Mouse (Mus musculus): ENCODE results near the gene Lpin1. TPM values are rescaled to one million over a fixed set of nuclear protein-coding genes. Genes with fewer than 3 reads are reported as not detected.

Lpin1 gene
- total RNA-seq (2015) (6.0 and 11.7 TPM in 2 replicates), total RNA-seq (2017) (6.3 and 6.6 TPM in 2 replicates)

DNA sequence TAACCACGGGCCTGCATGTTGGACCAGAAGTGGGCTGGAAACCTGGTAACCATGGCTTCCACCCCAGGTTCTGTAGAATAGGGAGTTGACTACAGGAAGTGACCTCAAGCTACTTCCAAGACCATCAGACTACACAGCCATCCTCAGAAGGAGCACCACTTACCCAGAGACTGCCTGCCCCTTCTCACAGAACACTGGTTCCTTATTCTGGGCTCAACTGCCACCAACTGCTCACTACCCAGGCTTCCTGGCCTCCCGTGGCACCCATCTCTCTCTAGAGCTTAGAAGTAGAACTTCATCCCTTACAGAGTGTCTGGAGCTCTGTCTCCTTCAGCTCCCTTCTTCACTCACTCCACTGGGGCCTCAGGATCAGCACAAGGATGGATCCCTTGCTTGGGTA is at the start of gene Lpin1:
Gene Lpin1 (minus strand): TSS at position 31 of the 400 bp plus-strand sequence.
- no peak for ATAC-seq (ENCODE audit: poor library complexity, severe bottlenecking)

DNA sequence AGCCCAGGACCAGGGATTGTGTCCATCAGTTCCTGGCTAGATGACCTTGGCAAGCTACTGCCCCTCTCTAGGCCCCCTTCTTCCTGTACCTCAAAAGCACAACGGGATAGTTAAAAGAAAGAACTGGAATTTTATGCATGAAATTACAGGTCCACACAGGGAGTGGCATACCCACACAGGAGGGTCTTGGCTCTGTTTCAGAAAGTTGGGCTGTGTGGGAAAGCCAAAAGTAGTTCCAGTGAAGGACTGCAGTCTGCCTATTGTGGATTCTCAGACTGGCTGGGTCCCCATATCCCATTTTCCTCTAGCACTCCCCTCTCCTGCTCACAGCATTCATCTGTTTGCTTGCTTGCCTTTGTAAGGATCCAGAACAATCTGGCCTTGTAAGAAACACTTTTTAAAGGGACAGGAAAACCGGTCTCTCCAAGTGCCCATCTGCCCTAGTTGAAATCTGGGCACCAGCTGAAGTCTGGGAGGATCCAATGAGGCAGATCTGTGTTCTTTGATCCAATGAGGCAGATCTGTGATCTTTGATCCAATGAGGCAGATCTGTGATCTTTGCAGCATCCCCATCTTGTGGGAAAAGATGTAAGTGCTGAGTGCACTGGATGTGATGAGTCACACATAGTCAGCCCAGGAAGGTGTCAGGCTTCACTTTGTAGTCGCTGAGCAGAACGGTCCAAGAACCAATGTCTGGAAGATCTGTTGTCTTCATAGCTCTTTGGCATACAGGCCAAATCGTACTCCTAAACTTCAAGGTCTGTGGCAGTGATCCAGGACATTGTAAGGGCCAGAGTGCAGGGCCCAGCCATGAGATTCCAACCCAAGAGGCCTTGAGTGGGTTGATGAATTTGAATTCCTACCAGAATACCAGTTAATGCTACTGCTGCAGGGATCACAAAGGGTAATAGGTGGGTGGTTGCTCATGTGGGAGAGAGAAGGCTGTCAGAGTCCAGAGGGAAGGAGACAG is 46.4 kb upstream of the Lpin1 start:
- no peak for ATAC-seq (ENCODE audit: poor library complexity, severe bottlenecking)

DNA sequence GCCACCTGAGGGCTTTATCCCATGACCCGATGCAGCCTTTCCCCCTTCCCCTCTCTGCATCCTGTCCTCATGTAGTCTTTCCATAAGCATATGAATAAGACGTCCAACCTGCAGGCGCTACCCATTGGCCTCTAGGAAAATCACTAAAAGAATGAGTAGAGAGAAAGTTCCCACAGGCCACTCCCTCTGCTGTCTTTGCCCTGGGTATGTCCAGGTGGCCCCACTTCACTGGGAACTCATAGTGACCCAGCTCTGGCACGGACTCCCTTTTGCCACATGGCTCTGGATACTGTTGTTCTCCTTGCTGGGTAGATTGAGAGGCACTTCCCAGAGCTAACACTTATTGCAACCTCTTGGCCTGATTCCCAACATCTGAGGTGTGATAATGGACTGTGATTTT is 44.8 kb upstream of the Lpin1 start:
- no peak for ATAC-seq (ENCODE audit: poor library complexity, severe bottlenecking)

DNA sequence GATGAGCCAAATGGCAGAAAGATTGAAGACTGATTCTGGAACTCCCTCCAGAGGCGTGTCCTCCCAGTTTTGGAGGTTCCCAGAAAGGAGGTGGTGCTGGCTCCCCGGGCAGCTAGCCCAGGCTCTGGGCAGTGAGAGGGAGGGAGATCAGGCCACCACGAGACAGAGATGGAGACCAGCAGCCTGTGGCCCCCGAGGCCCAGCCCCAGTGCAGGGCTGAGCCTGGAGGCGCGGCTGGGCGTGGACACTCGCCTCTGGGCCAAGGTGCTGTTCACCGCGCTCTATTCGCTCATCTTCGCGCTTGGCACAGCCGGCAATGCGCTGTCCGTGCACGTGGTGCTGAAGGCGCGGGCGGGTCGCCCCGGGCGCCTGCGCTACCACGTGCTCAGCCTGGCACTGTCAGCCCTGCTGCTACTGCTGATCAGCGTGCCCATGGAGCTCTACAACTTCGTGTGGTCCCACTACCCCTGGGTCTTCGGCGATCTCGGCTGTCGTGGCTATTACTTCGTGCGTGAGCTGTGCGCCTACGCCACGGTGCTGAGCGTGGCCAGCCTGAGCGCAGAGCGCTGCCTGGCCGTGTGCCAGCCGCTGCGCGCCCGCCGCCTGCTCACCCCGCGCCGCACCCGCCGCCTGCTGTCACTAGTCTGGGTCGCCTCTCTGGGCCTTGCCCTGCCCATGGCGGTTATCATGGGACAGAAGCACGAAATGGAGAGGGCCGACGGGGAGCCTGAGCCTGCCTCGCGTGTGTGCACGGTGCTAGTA is 42.7 kb upstream of the Lpin1 start, which contains the start of gene Ntsr2:
Gene Ntsr2 (plus strand): TSS at position 51 of the 762 bp plus-strand sequence.
- ATAC-seq (ENCODE audit: poor library complexity, severe bottlenecking), result no peak

DNA sequence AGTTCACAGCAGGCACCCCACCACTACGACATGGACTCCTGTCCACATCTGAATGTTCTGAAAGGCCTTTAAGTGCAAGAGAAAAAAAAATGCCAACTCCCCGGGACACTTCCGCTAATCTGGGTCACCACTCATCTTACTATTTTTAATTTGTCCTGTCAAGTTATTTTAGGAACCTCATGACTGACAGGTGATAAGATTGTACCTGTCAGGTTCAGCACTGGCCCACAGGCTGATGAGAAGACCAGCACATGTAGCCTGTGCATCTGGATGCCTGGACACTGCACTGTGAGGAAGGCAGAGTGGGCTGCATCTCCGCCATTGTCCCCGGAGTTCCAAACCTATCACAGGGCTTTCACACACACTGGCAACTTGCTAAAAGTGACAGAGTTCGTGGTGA is 39.1 kb upstream of the Lpin1 start:
- ATAC-seq (ENCODE audit: poor library complexity, severe bottlenecking), result no peak

DNA sequence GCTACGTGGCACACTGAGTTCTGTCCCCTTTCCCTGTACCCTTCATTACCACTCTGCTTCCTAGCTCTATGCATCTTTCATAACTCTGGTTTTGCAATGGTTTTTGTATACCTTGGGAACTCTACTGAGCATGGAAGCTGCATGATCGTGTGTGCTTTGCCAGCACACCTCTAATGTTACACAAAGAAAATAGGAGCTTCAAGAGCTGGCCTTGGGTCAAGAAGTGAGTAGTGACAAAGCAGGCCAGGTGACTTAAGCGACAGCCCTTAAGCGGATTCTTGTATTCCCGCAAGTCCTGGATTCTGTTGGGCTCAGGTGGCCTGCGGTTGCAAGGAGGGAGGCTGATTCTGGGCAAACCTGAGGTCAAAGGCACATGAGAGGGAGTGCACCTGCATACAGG is 37.5 kb upstream of the Lpin1 start:
- ATAC-seq (ENCODE audit: poor library complexity, severe bottlenecking), result no peak

DNA sequence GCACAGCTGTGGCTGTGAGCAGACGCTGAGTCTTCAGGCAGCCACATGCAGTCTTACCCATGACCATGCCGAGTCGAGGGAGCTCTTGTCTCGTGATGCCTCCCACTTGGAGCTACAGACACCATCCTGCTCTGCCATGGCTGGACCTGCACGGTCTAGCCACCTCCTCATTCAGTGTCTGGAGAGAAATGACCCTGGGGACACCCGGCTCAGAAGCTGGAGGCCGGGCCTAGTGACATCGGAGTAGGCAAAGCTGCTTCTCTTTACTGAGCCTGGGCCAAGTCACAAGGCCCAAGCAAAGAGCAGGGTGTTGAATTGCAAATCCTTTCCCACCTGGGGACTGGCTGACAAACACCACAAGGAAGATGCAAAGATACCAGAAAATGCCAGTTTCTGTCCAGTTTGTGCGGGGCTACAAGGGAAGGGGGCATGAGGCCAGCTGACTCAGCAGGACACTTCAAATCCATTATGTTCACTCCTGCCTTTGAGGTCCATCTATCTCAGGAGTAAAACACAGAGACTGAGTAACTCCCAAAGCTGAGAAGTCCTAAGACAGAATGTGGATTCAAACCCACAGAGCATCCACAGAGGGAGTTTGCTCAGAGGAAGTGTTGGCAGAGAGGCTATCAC is 36.1 kb upstream of the Lpin1 start:
- ATAC-seq (ENCODE audit: poor library complexity, severe bottlenecking), result no peak

DNA sequence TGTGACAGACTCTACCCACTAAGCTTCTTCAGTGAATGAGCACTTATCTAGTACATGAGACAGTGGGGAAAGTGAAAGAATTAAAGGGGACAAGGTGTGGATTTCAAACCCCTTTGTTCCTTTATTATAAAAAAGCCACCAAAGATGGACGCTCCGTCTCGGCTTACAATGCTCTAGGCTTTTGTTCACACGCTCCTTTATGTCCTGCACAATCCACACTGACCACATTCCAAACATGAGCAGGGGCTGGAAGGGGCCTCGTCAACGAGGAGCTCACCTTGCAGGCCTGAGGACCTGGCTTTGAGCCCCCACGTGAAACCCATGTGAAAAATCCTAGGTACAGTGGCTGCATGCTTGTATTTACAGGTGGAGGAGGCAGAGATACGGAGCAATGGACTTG is 33.9 kb upstream of the Lpin1 start:
- ATAC-seq (ENCODE audit: poor library complexity, severe bottlenecking), result no peak

DNA sequence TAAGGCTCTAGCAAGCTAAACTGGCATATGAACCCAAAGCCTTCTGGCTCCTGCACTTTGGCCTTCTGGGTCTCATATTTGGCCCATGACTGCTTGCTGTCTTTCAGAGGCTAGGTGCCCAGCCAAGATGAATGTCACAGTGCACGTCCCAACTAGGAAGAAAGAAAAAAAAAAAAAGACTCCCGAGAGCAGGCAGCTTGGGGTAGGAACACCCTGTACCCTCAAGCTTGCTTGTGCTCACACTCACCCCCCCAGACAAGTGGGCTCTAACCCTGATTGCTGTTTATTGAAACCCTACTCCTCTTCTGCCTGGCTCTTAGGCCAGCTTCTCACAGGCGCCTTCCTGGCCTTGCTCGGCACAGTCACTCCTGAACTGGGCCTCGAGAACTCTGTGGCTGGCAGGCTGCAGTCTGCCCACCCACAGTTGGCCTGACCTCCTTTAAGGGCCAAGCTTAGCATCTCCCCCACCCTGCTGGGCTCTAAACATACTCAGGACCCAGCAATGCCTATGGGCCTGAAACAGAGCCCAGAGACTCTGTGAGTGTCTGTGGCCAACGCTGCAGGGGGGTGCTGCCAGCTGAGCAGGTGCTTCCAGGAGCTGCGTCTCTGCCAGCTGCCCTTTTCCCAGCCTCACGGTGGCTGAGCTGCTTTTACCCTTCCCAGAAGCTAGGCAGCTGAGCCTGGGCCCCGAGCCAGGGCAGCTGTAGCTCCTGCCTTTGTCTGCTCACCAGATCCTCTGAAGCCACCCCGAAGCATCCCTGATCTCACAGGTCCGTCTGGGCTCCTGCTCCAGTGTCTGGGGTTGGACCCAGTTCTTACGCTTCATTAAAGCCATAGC is 33.0 kb upstream of the Lpin1 start:
- no peak for ATAC-seq (ENCODE audit: poor library complexity, severe bottlenecking)

DNA sequence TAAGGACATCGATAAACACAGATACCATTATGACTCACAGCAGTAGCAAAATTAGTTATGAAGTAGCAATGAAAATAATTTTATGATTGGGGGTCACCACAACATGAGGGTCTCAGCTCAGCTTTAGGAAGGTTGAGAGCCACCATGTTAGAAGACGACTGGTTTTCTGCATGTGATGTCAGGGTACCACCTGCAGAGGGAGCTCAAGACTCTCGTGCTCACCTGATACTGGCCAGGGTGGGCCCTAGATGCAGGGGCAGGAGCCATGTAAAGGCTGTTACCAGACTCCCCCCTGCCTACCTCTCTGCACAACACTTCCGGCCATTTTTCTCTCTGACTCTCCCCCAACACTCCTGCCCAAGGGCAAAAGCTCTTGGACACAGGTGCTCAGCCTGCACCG is 31.2 kb upstream of the Lpin1 start:
- no peak for ATAC-seq (ENCODE audit: poor library complexity, severe bottlenecking)

DNA sequence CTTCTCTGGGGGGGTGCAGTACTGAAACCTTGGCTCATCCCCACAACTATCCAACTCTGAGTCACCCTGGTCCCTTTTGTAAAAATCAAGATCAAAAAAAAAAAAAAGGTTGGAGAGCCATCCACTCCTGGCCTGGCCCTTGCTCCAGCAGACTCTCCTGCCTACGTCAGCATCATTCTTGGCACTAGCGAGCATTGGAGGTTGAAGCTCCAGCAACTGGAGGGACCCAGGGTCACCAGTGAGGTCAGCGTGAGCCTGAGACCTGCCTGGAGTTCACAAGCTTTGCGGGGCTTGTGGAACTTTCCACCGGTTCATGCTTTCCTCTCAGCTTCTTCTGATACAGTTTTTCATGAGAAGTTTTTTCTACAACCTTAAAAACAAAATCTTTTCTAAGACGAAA is 29.3 kb upstream of the Lpin1 start:
- ATAC-seq (ENCODE audit: poor library complexity, severe bottlenecking), result no peak

DNA sequence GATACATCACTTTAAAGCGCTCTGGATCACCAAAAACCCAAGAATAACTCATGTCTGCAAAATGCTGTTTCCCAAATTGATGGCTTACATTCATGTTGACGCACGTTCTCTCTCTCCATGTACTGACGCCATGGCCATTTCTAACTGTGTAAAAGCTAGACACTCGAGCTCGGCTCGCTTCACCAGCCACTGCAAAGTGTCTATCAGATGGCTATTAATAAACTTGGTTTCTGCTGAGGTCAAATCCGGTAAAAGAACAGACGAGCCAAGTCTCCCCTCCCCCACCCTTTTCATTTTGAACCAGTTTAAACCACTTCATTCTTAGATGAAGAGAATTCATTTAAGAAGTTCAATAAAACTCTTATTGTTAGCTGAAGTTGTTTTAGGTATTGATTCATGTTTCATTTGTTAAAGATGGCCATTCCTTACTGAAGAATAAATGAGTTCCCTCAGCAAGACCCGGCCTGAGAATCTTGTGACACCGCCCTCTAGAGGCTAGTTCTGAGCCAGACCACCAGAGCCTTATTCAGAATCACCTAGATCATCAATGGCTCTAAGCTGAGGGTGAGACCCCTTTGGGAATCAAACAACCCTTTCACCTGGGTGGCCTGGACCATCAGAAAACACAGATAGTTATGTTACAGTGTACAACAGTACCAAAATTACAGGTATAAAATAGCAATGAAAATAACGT is 28.5 kb upstream of the Lpin1 start:
- ATAC-seq (ENCODE audit: poor library complexity, severe bottlenecking), result no peak

DNA sequence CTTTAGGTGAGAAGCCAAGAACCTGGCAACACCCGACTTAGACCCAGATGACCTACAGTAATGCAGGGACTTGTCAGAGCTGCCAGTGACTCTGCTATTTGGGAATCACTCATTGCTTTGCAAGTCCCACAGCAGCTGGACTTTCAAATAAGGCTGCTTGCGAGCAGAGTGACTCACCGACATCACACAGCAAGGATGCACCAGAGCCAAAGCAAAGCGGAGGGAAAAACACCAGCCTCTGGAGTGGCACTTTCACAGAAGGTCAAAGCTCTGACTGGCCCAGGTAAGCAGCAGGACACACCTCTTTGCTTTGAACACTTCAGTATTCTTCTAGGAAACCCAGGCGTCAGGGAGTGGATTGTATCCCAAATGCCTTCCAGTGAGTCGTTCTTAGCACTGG is 25.1 kb upstream of the Lpin1 start:
- ATAC-seq (ENCODE audit: poor library complexity, severe bottlenecking), result no peak

DNA sequence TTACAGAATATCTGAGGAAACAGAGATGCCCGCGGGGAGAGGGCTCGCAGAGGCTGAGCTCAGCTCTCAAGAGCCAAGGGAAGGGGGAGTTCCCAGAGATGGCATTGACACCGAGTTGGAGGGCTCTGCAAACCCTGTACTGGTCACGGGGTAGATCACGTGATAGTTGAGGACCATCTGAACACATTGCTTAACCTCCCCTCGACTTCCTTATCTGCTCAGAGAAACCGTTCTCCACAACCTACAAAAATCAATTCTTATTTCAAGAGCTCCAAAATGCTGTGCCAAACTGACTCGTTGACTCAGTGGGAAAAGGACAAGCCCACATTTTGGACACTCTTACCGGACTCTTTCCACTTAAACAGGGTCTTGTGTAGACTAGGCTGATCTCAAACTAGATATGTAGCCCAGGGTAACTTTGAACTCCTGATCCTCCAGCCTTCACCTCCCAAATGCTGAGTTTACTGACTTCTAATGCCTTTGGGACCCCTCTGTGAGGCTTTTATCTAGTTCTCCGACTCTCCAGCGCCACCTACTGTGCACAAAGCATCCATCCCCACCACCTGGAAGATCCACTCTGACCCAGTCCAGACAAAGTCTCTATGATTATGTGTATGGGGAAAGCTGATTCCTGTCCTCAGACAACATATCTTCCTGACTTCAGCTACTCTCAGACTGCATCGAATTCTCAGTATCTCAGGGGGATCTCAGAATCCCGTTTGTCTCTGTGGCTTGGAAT is 23.5 kb upstream of the Lpin1 start:
- peak; percentile 64; the same call in 1 of the 2 replicates for ATAC-seq (ENCODE audit: poor library complexity, severe bottlenecking)

DNA sequence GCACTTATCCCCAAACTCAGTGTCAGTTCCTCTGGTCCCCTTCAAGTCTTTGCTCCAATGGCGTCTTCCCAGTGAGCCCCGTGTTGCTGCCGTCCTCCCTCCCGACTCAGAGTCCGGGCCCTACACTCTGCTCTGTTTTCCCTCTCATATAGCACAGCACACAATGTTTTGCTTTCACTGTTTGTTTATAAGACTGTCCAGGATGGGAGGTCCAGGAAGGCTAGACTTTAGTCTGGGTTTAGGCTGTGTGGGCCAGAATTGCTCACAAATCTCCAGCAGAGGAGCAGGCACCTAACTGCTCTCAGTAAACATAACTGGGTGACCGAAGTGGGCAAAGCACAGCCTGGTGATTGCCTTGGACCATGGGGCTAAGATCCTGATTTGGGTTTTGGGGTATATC is 22.5 kb upstream of the Lpin1 start:
- ATAC-seq (ENCODE audit: poor library complexity, severe bottlenecking), result no peak

DNA sequence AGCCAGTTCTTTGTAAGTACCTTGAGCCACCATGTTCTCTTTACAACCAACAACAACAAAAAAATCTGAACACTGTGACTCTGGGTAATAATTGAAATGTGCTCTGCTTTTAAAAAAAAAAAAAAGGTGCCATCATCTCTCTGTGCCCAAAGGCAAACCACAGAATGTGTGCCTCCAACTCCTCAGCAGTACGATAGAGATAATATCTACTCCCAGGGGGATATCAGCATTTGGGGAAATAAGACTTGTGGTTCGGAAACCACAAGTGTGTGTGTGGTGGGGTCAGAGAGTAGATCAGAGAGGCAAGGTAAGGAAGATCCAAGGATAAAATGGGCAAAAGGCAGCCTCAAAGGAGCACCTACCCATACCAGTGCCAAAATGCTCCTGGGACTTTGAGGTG is 20.7 kb upstream of the Lpin1 start:
- 0 out of 2 replicates have a peak, but pooled peaks have one; percentile 24 for ATAC-seq (ENCODE audit: poor library complexity, severe bottlenecking)

DNA sequence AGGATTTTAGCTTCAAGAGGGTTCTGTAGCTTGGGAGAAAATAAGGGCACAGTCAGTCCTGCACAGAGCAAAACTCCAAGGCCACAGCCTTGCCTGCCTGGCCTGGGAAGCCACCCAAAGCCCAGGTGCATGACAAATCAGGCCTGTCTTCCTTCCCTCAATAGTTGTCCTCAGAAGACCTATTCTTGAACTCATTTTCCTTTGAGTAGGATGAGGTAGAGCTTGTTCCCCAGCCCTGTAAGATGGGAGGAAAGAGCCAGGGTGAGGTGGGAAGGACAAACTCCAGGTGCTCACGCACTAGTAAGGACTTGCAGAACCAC is 20.1 kb upstream of the Lpin1 start:
- ATAC-seq (ENCODE audit: poor library complexity, severe bottlenecking), result no peak

DNA sequence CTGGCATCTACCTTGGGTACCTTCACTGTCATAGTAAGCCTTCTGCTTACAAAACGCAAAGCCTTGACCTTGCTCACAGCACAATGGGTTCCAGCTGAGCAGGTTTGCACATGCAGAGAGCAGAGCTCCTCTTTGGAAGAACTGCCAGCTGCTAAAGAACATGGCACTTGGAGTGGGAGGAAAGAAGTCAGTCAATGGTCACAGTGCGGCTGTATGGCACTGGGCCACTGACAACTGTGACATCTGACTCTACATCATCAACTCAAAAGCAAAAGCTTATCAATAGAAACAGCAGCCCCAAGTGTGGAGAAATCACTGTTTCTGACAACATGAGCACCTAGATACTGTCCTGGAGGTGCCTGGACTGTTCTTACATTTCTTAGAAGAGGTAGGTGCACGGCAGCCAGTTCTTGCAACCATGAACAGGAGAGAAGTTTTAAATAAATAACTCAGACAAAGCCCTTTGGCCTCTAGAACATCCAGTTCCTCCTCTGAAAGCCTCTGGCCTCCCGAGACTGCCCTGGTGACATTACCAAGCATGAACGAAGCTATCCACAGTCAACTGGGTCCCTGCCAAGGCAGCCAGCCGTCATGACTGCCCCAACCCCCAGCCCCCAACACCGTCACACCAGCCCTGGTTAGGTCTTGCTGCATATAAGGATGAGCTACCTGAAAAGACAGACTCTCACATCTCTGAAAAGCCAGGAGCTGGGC is 19.5 kb upstream of the Lpin1 start:
- ATAC-seq (ENCODE audit: poor library complexity, severe bottlenecking), result no peak

DNA sequence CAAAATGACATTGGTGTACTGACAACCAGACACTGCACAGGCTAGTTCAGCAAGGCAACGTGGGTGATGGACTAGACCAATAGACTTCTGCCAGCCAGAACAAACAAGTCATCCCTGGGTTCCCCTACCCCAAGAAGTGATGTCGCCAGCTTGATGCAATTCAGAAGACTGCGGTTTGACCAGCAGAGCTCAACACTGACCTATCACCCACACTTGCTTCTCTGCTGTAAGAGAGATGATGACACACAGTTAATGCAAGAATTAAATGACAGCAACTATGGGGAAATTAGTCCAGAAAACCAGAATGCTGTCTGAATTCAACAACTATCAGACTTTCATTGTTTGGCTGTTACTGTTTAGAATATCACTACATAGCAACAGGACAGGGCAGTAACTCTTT is 9.5 kb upstream of the Lpin1 start:
- ATAC-seq (ENCODE audit: poor library complexity, severe bottlenecking), result peak; percentile 83

Measured in megakaryocyte, adult 5-6 weeks (primary cell).